Mouse (Mus musculus): Measurements from ENCODE around the gene Usp44. TPM values are rescaled to one million over a fixed set of nuclear protein-coding genes. Genes with fewer than 3 reads are reported as not detected.

Usp44 gene
- polyA plus RNA-seq, 1 experiment, result not detected

DNA sequence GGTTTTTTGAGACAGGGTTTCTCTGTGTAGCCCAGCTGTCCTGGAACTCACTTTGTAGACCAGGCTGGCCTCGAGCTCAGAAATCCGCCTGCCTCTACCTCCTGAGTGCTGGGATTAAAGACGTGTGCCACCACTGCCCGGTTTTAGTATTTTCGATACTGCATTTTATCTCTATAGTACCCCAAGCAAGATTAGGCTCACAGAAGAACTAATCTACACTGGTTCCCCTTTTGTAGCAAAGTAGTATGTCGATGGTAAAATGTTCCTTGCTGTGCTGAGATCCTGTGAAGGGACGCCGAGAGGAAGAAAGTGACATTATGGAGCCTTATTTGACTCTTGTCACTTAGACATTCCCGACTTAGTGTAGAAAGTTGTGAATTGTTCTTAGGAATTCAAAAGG, 23.8 kb downstream of the Usp44 start:
- Histone ChIP-seq H3K4me1 (ENCODE audit: control insufficient read depth, insufficient read depth, insufficient read length) (no peaks in the 10 kb centered on the region), H3K36me3 (ENCODE audit: control insufficient read depth, insufficient read depth, low read length) (peaks cover 7% of the 10 kb centered on the region), H3K27me3 (ENCODE audit: control insufficient read depth, insufficient read depth, low read length) (no peaks in the 10 kb centered on the region; the same call in 1 of the 2 replicates), H3K27ac (ENCODE audit: insufficient read depth, low read length) (no peak overlapping the region), H3K4me3 (ENCODE audit: extremely low read depth, insufficient read depth, insufficient read length) (no peak overlapping the region)
- TF ChIP-seq CTCF (IDR thresholded peaks at IDR 0.05; ENCODE audit: extremely low read depth, insufficient read depth, insufficient read length, insufficient replicate concordance), result no peak
- no peak for TF ChIP-seq POLR2A (IDR thresholded peaks at IDR 0.05; ENCODE audit: low read depth, low read length)
- no peak for DNase-seq (ENCODE audit: low read depth in 1 of 2, low spot score in 2 of 2)
- 85% methylated on average over 9 of the region's 9 CpGs for WGBS

DNA sequence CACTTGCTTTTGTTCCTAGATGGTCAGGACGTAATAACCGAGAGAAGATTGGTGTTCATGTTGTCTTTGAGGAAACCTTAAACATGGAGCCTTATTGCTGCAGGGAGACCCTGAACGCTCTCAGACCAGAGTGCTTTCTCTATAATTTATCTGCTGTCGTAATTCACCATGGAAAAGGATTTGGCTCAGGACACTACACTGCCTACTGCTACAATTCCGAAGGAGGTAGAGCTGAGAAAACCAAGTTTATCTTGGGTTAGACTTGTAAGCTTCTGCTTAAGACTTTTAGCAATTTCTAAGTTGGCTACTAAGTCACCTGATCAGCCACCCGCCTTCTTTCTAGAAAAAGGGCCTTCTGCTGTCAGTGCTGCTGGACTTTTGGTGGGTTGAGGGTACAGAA, 24.7 kb downstream of the Usp44 start:
- TF ChIP-seq CTCF (IDR thresholded peaks at IDR 0.05; ENCODE audit: extremely low read depth, insufficient read depth, insufficient read length, insufficient replicate concordance) (no peak), POLR2A (IDR thresholded peaks at IDR 0.05; ENCODE audit: low read depth, low read length) (no peak)
- no peak for DNase-seq (ENCODE audit: low read depth in 1 of 2, low spot score in 2 of 2)
- Histone ChIP-seq H3K36me3 (ENCODE audit: control insufficient read depth, insufficient read depth, low read length) (peaks cover 11% of the 10 kb centered on the region), H3K27ac (ENCODE audit: insufficient read depth, low read length) (no peak overlapping the region), H3K4me1 (ENCODE audit: control insufficient read depth, insufficient read depth, insufficient read length) (no peaks in the 10 kb centered on the region), H3K27me3 (ENCODE audit: control insufficient read depth, insufficient read depth, low read length) (no peaks in the 10 kb centered on the region; the same call in 1 of the 2 replicates), H3K4me3 (ENCODE audit: extremely low read depth, insufficient read depth, insufficient read length) (no peak overlapping the region)
- WGBS, result 95% methylated on average over 6 of the region's 6 CpGs

DNA sequence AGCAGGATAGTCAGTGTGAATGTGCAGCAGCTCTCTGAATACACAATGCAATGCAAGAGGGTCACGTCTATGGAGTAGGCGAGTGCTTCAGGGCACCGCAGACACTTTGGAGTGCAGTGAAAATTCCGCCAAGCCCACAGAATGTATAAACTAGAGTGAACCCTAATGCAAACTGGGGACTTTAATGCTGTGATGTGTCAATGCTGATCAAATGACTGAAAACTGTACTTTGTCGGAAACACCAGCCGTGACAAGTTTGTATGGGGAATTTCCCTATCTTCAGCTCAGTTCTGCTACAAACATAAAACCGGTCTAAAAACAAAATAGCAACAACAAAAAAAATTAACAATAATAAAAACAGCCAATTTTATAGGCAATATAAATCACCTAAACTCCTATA, 37.0 kb downstream of the Usp44 start:
- H3K4me3 ChIP-seq (ENCODE audit: extremely low read depth, insufficient read depth, insufficient read length), result no peak overlapping the region
- WGBS, result 88% methylated on average over 7 of the region's 7 CpGs
- no peaks in the 10 kb centered on the region for H3K4me1 ChIP-seq (ENCODE audit: control insufficient read depth, insufficient read depth, insufficient read length)
- H3K27me3 ChIP-seq (ENCODE audit: control insufficient read depth, insufficient read depth, low read length), result no peaks in the 10 kb centered on the region
- H3K27ac ChIP-seq (ENCODE audit: insufficient read depth, low read length), result no peak overlapping the region
- TF ChIP-seq CTCF (IDR thresholded peaks at IDR 0.05; ENCODE audit: extremely low read depth, insufficient read depth, insufficient read length, insufficient replicate concordance) (no peak), POLR2A (IDR thresholded peaks at IDR 0.05; ENCODE audit: low read depth, low read length) (no peak)
- H3K36me3 ChIP-seq (ENCODE audit: control insufficient read depth, insufficient read depth, low read length), result peaks cover 50% of the 10 kb centered on the region
- DNase-seq (ENCODE audit: low read depth in 1 of 2, low spot score in 2 of 2), result no peak

DNA sequence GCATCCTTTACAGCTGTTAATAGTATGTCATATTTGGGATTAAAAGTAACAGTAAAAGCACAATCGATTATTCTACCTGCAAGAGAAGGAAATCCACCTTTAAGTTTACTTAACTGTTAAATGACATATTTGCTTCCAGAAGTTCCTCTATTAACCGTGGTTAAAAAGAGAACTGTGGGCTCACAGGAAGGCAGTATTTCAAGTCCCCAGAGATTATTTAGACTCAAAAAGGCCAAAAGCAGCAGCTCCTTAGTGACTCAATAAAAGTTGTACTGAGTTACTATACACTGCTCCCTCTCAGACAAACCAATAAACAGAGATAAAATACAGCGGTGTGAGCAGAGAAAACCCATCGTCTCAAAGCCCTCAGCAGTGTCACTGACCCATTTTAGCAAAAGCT, 37.5 kb downstream of the Usp44 start:
- no peak for DNase-seq (ENCODE audit: low read depth in 1 of 2, low spot score in 2 of 2)
- H3K4me3 ChIP-seq (ENCODE audit: extremely low read depth, insufficient read depth, insufficient read length), result no peak overlapping the region
- no peak overlapping the region for H3K27ac ChIP-seq (ENCODE audit: insufficient read depth, low read length)
- H3K36me3 ChIP-seq (ENCODE audit: control insufficient read depth, insufficient read depth, low read length), result peaks cover 49% of the 10 kb centered on the region
- WGBS, result 62% methylated on average over 4 of the region's 4 CpGs
- no peaks in the 10 kb centered on the region for H3K27me3 ChIP-seq (ENCODE audit: control insufficient read depth, insufficient read depth, low read length)
- TF ChIP-seq CTCF (IDR thresholded peaks at IDR 0.05; ENCODE audit: extremely low read depth, insufficient read depth, insufficient read length, insufficient replicate concordance) (no peak), POLR2A (IDR thresholded peaks at IDR 0.05; ENCODE audit: low read depth, low read length) (no peak)
- no peaks in the 10 kb centered on the region for H3K4me1 ChIP-seq (ENCODE audit: control insufficient read depth, insufficient read depth, insufficient read length)

DNA sequence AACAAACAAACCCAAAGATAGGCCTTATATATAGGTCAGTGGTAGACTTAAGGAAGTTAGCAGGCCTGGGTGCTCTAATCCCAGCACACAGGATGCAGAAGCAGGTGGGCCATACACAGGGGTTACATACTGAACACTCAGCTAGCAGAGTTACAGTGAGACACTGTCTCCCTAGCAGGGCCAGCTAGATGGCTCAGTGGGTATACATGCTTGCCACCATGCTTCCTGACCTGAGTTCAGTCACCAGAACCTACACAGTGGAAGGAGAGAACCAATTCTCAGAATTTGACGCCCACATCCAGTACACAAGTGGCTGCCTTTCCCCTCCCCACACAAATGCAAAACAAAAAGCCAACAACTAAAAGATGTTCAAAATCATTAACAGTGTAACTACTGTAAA, 45.4 kb downstream of the Usp44 start:
- no peak overlapping the region for H3K4me3 ChIP-seq (ENCODE audit: extremely low read depth, insufficient read depth, insufficient read length)
- TF ChIP-seq POLR2A (IDR thresholded peaks at IDR 0.05; ENCODE audit: low read depth, low read length), result no peak
- TF ChIP-seq CTCF (IDR thresholded peaks at IDR 0.05; ENCODE audit: extremely low read depth, insufficient read depth, insufficient read length, insufficient replicate concordance), result no peak
- no peaks in the 10 kb centered on the region for H3K27me3 ChIP-seq (ENCODE audit: control insufficient read depth, insufficient read depth, low read length)
- WGBS, result 88% methylated on average over 1 of the region's 1 CpGs
- H3K4me1 ChIP-seq (ENCODE audit: control insufficient read depth, insufficient read depth, insufficient read length), result no peaks in the 10 kb centered on the region
- no peak overlapping the region for H3K27ac ChIP-seq (ENCODE audit: insufficient read depth, low read length)
- DNase-seq (ENCODE audit: low read depth in 1 of 2, low spot score in 2 of 2), result no peak
- peaks cover 18% of the 10 kb centered on the region for H3K36me3 ChIP-seq (ENCODE audit: control insufficient read depth, insufficient read depth, low read length)

DNA sequence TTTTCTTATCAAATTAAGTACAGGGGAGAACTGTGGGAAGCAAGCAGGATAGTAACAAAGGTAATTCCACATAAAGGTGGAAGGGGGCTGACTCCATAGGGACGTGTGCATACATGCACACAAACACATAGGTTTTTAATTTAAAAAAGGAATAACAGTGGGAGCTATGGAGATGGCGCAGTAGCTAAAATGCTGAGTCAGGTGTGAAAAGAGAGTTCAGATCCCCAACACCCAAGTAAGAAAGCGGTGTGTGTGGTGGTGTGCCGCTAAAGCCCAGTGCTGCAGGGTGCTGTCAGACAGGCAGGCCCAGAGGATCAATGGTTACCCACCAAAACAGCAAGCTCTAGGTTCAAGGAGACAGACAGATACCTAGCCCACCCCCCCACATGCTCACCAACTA, 47.4 kb downstream of the Usp44 start:
- no peak overlapping the region for H3K27ac ChIP-seq (ENCODE audit: insufficient read depth, low read length)
- DNase-seq (ENCODE audit: low read depth in 1 of 2, low spot score in 2 of 2), result no peak
- TF ChIP-seq CTCF (IDR thresholded peaks at IDR 0.05; ENCODE audit: extremely low read depth, insufficient read depth, insufficient read length, insufficient replicate concordance), result no peak
- TF ChIP-seq POLR2A (IDR thresholded peaks at IDR 0.05; ENCODE audit: low read depth, low read length), result no peak
- peaks cover 10% of the 10 kb centered on the region for H3K36me3 ChIP-seq (ENCODE audit: control insufficient read depth, insufficient read depth, low read length)
- H3K27me3 ChIP-seq (ENCODE audit: control insufficient read depth, insufficient read depth, low read length), result no peaks in the 10 kb centered on the region
- no peaks in the 10 kb centered on the region; the same call in 1 of the 2 replicates for H3K4me1 ChIP-seq (ENCODE audit: control insufficient read depth, insufficient read depth, insufficient read length)
- no peak overlapping the region for H3K4me3 ChIP-seq (ENCODE audit: extremely low read depth, insufficient read depth, insufficient read length)
- WGBS, result 97% methylated on average over 4 of the region's 4 CpGs

DNA sequence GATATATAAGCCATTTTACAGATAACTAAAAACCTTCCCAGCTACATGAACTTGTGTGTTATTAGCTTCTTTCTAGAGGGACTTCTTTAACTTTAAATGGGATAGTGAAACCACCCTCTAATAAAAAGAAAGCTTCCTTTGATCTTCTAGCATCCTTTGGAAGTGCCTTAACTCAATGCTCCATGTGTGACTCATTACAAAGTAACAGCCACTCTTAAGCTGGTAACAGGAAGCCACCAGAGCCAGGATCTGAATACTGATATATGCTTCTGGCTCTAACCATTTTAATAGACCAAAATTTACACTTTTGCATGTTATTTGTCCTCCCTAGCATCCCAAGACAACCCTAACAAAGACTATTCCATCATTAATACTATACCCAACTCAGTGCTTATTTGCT, 50.6 kb downstream of the Usp44 start:
- Histone ChIP-seq H3K27ac (ENCODE audit: insufficient read depth, low read length) (no peak overlapping the region), H3K36me3 (ENCODE audit: control insufficient read depth, insufficient read depth, low read length) (peaks cover 20% of the 10 kb centered on the region), H3K4me3 (ENCODE audit: extremely low read depth, insufficient read depth, insufficient read length) (no peak overlapping the region), H3K4me1 (ENCODE audit: control insufficient read depth, insufficient read depth, insufficient read length) (no peaks in the 10 kb centered on the region; the same call in 1 of the 2 replicates), H3K27me3 (ENCODE audit: control insufficient read depth, insufficient read depth, low read length) (no peaks in the 10 kb centered on the region)
- no peak for DNase-seq (ENCODE audit: low read depth in 1 of 2, low spot score in 2 of 2)
- TF ChIP-seq CTCF (IDR thresholded peaks at IDR 0.05; ENCODE audit: extremely low read depth, insufficient read depth, insufficient read length, insufficient replicate concordance) (no peak), POLR2A (IDR thresholded peaks at IDR 0.05; ENCODE audit: low read depth, low read length) (no peak)
